Mouse (Mus musculus) hindbrain, embryonic 14.5 days (tissue): ENCODE results near the gene Tlr13. TPM values are rescaled to one million over a fixed set of nuclear protein-coding genes. Genes with fewer than 3 reads are reported as not detected.

Experiments used
- ATAC-seq: fragments of 200-750 bp; cut with Nextera tagmentation; 2 replicates; pipeline ENCODE4 v1.8.0; 2017; ENCODE audit warnings: moderate number of reproducible peaks, mild to moderate bottlenecking, moderate TSS enrichment, moderate library complexity; ENCODE audit not compliant: low FRiP score
- DNase-seq: peaks from one replicate; pipeline ENCODE4 v3.0.0-alpha.2; 2015; ENCODE audit warnings: low spot score
- H3K27ac ChIP-seq: fragments of 300-500 bp; sonication (generic); 2 replicates; pipeline ENCODE4 v1.5.1; 2014; ENCODE audit warnings: mild to moderate bottlenecking, moderate library complexity
- H3K27me3 ChIP-seq: fragments of 300-500 bp; sonication (generic); 2 replicates; pipeline ENCODE4 v1.6.1; 2014; ENCODE audit warnings: mild to moderate bottlenecking, low read length, mixed read lengths; ENCODE audit not compliant: control insufficient read depth, insufficient read depth
- H3K36me3 ChIP-seq: fragments of 300-500 bp; sonication (generic); replicated peaks from 2 replicates; pipeline ENCODE4 v1.6.1; 2014; ENCODE audit not compliant: control insufficient read depth, insufficient read depth
- H3K4me1 ChIP-seq: fragments of 300-500 bp; sonication (generic); replicated peaks from 2 replicates; pipeline ENCODE4 v1.6.1; 2014; ENCODE audit warnings: antibody characterized with exemption, low read length, mixed read lengths; ENCODE audit not compliant: control insufficient read depth, insufficient read depth
- H3K4me2 ChIP-seq: fragments of 300-500 bp; sonication (generic); replicated peaks from 2 replicates; pipeline ENCODE4 v1.6.1; 2014; ENCODE audit warnings: mild to moderate bottlenecking, moderate library complexity
- H3K4me3 ChIP-seq: fragments of 300-500 bp; sonication (generic); replicated peaks from 2 replicates; pipeline ENCODE4 v1.5.1; 2014; ENCODE audit warnings: mild to moderate bottlenecking, low read length
- H3K9ac ChIP-seq: fragments of 300-500 bp; sonication (generic); 2 replicates; pipeline ENCODE4 v1.6.1; 2014
- H3K9me3 ChIP-seq: fragments of 300-500 bp; sonication (generic); 2 replicates; pipeline ENCODE4 v1.6.1; 2016; ENCODE audit warnings: low read length; ENCODE audit not compliant: control insufficient read depth
- WGBS: fragments of 180-500 bp; shearing (Covaris S2); extraction: QIAGEN DNeasy Blood & Tissue Kit; methylation state at CpG from one replicate; pipeline ENCODE4 v1.1.7; 2014; 5-methylcytosine and 5-hydroxymethylcytosine counted together
- polyA plus RNA-seq: library from polyadenylated mRNA; unstranded; fragments of >200 nt; fragmentation: Nextera tagmentation; extraction: Ambion mirVana; gene quantifications from 2 replicates; pipeline ENCODE4 v1.2.1, GENCODE M21; 2014

The Tlr13 gene
- polyA plus RNA-seq, 1 experiment from 2014 or later = 0.48 TPM

DNA sequence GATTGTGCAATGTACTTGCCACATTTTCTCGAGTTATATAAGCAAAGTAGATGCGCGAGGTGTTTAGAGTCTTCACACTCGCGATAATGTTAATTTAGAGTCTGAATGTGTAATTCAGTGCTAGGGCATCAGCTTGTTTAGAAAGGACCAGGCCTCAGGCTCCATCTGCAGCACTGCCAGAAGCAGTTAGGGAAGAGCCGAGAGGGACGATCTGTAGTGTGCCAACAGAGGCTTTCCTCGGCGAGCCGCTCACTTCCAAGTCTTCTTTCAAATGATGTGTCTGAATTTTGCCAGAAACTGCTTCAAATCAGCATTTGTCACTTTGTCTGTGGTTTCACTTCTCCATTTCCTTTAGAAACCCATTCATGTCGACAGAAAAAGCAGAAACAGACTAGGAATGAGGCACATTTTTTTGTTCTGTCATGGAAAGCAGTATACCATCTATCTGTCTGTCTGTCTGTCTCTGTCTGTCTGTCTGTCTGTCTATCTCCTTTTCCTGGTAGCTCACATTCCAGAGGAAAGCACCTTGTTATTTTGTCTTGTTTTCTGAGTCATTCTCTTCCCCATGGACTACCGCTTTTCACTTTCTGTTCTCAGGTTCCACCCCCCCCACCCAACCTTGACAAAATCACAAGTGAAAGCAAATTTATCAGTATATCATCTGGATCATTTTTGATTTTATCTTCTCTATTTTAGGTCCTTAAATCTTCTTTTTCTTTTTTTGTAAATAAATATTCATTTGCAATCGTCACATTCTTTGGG is 3.5 kb upstream of the Tlr13 start:
- Histone ChIP-seq H3K4me3 (no peak overlapping the region), H3K36me3 (no peaks in the 10 kb centered on the region), H3K9ac (no peak overlapping the region), H3K4me2 (no peak overlapping the region), H3K27ac (no peak overlapping the region), H3K9me3 (no peaks in the 10 kb centered on the region), H3K4me1 (no peaks in the 10 kb centered on the region), H3K27me3 (no peaks in the 10 kb centered on the region)
- ATAC-seq (no peak), DNase-seq (no peak)
- WGBS = 88% methylated on average over 13 of the region's 13 CpGs

DNA sequence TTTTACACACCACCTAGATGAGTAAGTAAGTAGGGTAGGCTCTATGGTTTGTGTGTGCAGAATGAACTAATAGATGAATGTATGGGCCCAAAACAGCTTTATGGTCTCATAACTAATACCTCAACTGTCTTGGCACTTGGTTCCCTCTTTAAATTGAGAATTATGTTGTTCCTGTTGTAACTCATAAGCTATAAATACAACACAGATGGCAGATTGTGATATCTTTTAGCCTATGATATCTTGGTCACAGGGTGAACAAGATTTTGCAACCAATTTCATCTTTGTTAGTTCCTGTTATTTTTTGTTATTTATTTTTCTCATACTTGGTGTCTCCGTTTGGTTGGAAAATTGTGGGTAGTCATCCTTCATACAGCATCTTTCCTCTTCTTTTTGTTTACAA is 5.2 kb downstream of the Tlr13 start:
- ATAC-seq (no peak), DNase-seq (no peak)
- H3K36me3 ChIP-seq = no peaks in the 10 kb centered on the region
- no peaks in the 10 kb centered on the region for H3K4me1 ChIP-seq
- H3K9ac ChIP-seq = no peak overlapping the region
- H3K9me3 ChIP-seq = no peaks in the 10 kb centered on the region
- H3K27me3 ChIP-seq = 0 out of 2 replicates have a peak, but pooled peaks cover 4% of the 10 kb centered on the region
- H3K4me3 ChIP-seq = no peak overlapping the region
- 92% methylated on average over 1 of the region's 1 CpGs for WGBS
- H3K4me2 ChIP-seq = no peak overlapping the region
- no peak overlapping the region for H3K27ac ChIP-seq

DNA sequence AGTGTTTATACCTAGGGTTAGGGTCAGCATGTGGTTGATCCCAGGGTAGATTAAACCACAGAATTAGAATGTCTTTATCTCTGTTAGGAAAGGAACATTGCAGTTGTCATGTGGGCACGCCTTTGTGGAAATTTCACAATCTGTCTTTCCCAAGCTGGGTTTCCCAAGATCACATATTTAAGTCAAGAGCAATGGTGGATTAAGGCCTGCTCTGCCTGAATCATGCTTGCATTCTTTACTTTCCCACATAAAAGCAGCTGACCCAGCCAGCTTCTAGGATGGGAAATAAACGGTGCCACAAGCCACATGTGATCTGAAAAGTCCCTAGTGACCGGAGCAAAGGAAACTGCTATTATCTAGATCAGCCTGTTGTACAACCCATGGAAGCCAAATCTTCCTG is 6.5 kb downstream of the Tlr13 start:
- no peak overlapping the region for H3K4me2 ChIP-seq
- no peaks in the 10 kb centered on the region for H3K9me3 ChIP-seq
- no peaks in the 10 kb centered on the region for H3K4me1 ChIP-seq
- ATAC-seq (no peak), DNase-seq (no peak)
- no peak overlapping the region for H3K9ac ChIP-seq
- WGBS = 90% methylated on average over 3 of the region's 3 CpGs
- H3K27ac ChIP-seq = no peak overlapping the region
- H3K4me3 ChIP-seq = no peak overlapping the region
- H3K27me3 ChIP-seq = 0 out of 2 replicates have a peak, but pooled peaks cover 4% of the 10 kb centered on the region
- H3K36me3 ChIP-seq = no peaks in the 10 kb centered on the region

DNA sequence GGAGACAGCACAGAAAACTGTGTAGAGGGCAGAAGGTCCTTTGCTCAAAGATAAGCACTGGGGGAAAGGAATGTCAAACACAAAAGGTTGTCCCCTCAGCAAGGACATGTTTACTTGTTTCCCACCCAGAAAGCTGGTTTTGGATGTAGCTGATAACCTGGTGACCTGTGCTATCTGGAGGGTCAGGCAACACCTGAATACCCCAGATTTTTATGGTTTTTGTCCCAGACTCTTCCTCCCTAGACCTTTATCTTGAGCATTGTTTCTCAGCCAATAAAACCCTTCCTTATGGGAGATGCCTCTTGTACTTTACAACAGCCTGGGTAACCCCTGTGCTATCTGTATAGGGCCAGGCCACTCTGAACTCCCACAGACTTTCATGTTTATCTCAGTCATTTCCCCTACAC is 11.2 kb downstream of the Tlr13 start:
- Histone ChIP-seq H3K4me1 (no peaks in the 10 kb centered on the region), H3K27ac (no peak overlapping the region), H3K36me3 (no peaks in the 10 kb centered on the region), H3K4me2 (no peak overlapping the region), H3K9me3 (no peaks in the 10 kb centered on the region), H3K9ac (no peak overlapping the region), H3K27me3 (0 out of 2 replicates have a peak, but pooled peaks cover 4% of the 10 kb centered on the region), H3K4me3 (no peak overlapping the region)
- no peak for ATAC-seq
- no peak for DNase-seq

DNA sequence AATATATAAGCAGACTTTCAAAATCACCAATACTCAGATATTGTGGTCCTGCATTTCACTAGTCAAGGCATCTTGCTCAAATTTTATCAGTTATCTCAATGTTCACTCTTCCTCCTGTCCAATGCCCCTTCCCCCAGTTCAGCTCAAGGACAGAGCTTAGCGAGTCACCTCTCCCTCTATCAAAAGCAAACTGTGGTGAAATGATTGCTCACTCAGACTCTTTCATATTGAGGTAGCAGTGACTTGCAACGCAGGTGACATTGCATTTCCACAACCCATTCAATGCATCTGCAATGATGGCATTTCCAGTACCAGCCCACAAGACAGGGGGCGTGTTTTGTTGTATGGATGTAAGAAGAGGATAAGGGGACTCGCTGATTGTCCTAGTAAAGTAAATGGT is 12.9 kb downstream of the Tlr13 start:
- no peak for ATAC-seq
- Histone ChIP-seq H3K4me2 (no peak overlapping the region), H3K27me3 (0 out of 2 replicates have a peak, but pooled peaks cover 4% of the 10 kb centered on the region), H3K36me3 (no peaks in the 10 kb centered on the region), H3K9me3 (no peaks in the 10 kb centered on the region), H3K4me1 (no peaks in the 10 kb centered on the region), H3K27ac (no peak overlapping the region), H3K4me3 (no peak overlapping the region), H3K9ac (no peak overlapping the region)
- DNase-seq = no peak
- 83% methylated on average over 4 of the region's 4 CpGs for WGBS

DNA sequence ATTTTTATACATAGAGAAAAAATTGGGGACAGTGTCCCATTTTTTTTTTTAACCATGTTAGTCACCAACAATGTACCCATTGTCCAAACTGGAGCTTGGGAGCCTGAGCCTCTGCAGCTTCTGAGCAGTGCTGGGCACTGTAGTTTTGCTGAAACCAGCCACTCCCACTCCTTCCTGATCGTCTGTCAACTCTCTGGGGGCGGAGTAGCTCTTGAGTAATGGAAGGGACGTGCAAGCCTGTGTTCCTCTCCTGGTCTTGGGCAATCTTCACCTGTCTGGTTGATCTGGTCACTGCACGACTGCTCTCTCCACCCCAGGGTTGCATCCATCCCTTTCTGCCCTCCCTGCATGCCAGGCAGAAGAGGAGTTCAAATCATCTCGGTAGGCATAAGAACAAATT is 21.0 kb downstream of the Tlr13 start:
- no peak for ATAC-seq
- H3K4me3 ChIP-seq = no peak overlapping the region
- H3K9ac ChIP-seq = no peak overlapping the region
- DNase-seq = no peak
- WGBS = 55% methylated on average over 5 of the region's 5 CpGs
- no peaks in the 10 kb centered on the region for H3K4me1 ChIP-seq
- no peaks in the 10 kb centered on the region for H3K27me3 ChIP-seq
- H3K9me3 ChIP-seq = no peaks in the 10 kb centered on the region
- no peaks in the 10 kb centered on the region for H3K36me3 ChIP-seq
- no peak overlapping the region for H3K4me2 ChIP-seq
- H3K27ac ChIP-seq = no peak overlapping the region

DNA sequence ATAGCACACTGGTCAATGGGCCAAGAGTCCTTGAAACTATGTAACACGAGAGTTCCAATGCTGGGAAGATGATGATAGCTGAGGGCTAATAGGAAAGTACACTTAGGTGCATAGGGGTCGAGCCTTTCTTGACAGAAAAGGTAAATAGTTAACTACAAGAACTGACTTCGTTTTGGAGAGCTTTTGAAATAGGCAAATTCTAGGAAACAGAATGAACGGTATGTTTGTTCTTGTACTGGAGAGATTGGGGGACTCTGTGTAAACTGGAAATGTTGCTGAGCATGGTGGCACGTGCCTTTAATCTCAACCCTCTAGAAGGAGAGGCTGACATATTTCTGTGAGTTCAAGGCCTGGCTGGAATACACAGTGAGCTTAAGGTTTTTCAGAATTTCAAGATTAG is 21.6 kb downstream of the Tlr13 start:
- H3K27me3 ChIP-seq = no peaks in the 10 kb centered on the region
- 73% methylated on average over 5 of the region's 5 CpGs for WGBS
- no peak overlapping the region for H3K9ac ChIP-seq
- no peak overlapping the region for H3K4me2 ChIP-seq
- no peak for DNase-seq
- no peak overlapping the region for H3K4me3 ChIP-seq
- ATAC-seq = no peak
- H3K9me3 ChIP-seq = no peaks in the 10 kb centered on the region
- no peaks in the 10 kb centered on the region for H3K4me1 ChIP-seq
- no peaks in the 10 kb centered on the region for H3K36me3 ChIP-seq
- no peak overlapping the region for H3K27ac ChIP-seq

DNA sequence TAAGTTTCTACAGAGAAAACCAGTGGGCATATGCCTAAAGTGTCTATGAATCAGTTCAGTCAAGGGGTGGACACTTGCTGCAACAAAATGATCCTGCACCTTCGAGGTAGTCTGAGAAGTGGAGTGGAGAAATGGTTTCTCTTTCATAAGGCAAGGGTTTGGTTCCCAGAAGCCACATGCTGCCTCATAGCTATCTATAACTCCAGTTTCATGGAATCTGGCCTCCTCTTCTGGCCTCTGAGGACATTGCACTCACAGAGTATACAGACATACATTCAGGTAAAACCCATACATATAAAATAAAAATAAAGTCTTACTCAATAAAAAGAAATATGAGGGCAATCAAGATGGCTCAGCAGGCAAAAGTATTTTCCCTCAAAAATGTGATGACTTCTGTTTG is 22.1 kb downstream of the Tlr13 start:
- DNase-seq (no peak), ATAC-seq (no peak)
- Histone ChIP-seq H3K4me3 (no peak overlapping the region), H3K4me1 (no peaks in the 10 kb centered on the region), H3K4me2 (no peak overlapping the region), H3K27ac (no peak overlapping the region), H3K36me3 (no peaks in the 10 kb centered on the region), H3K9me3 (no peaks in the 10 kb centered on the region), H3K9ac (no peak overlapping the region), H3K27me3 (no peaks in the 10 kb centered on the region)
- 86% methylated on average over 1 of the region's 1 CpGs for WGBS

DNA sequence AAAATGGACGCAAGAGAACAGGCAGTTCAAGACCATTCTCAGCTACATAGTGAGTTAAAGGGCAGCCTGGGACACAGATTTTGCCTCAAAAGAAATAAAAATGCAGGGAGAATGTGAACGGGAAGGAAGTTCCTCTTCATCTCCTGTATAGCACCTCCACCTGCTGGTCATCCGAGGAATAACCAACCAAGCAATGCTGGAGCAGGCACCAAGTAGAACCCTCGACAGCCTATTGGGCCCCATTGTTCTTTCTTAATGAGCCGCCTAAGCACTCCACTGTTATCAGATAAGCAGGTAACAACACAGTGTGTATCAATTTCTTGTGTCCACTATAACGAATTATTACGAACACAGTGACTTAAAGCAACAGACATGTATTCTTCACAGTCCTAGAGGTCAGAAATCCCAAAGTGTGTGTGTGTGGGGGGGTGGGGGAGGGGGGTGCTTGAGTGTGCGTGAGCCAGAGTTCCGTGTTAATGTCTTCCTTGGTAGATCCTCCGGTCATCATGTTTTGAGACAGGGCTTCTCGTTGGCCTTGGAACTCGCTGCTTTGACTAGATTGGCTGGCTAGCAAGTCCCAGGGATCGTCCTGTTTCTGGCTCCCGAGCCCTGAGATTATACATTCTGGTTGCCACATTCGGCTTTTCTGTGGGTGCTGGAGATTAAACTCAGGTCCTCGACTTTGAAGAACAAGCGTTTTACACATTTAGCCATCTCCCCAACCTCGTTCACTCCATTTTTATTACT is 28.3 kb downstream of the Tlr13 start:
- 25% methylated on average over 18 of the region's 18 CpGs for WGBS
- Histone ChIP-seq H3K9me3 (no peaks in the 10 kb centered on the region), H3K36me3 (no peaks in the 10 kb centered on the region), H3K27ac (no peak overlapping the region), H3K9ac (peak overlapping the region; percentile 14; the same call in 1 of the 2 replicates), H3K4me3 (peak overlapping the region; percentile 26), H3K4me2 (peak overlapping the region; percentile 51), H3K27me3 (no peaks in the 10 kb centered on the region), H3K4me1 (no peaks in the 10 kb centered on the region)
- peak; percentile 92 for ATAC-seq
- DNase-seq = peak; percentile 86
